Mouse (Mus musculus): ENCODE data around the gene Pitpnc1. TPM values are rescaled to one million over a fixed set of nuclear protein-coding genes. Genes with fewer than 3 reads are reported as not detected.

Gene Pitpnc1
- polyA plus RNA-seq, 1 experiment: 18.5 TPM

- no peaks in the 10 kb centered on the region for H3K27me3 ChIP-seq (replicated peaks; ENCODE audit: control insufficient read depth, insufficient read depth, low read length)
- 13% methylated on average over 2 of the region's 2 CpGs for WGBS
- DNase-seq: no peak
- no peak overlapping the region for H3K27ac ChIP-seq (ENCODE audit: insufficient read depth, low read depth, low read length)
- H3K4me1 ChIP-seq (ENCODE audit: control insufficient read depth, insufficient read depth, low read length): peaks cover 22% of the 10 kb centered on the region; the same call in 1 of the 2 replicates
- no peak for TF ChIP-seq POLR2A (IDR thresholded peaks at IDR 0.05; ENCODE audit: low read depth, low read length)
- no peak for TF ChIP-seq CTCF (conservative IDR thresholded peaks at IDR 0.05; ENCODE audit: insufficient read depth, insufficient read length, low read depth, low read length)
- no peaks in the 10 kb centered on the region for H3K36me3 ChIP-seq (ENCODE audit: control insufficient read depth, insufficient read depth, low read length)
- no peak overlapping the region for H3K4me3 ChIP-seq (ENCODE audit: insufficient read depth, low read depth, low read length)
Observed at GRCm38 (mm10) chr11:107340793-107341192, 129.7 kb downstream of the Pitpnc1 start.

DNA sequence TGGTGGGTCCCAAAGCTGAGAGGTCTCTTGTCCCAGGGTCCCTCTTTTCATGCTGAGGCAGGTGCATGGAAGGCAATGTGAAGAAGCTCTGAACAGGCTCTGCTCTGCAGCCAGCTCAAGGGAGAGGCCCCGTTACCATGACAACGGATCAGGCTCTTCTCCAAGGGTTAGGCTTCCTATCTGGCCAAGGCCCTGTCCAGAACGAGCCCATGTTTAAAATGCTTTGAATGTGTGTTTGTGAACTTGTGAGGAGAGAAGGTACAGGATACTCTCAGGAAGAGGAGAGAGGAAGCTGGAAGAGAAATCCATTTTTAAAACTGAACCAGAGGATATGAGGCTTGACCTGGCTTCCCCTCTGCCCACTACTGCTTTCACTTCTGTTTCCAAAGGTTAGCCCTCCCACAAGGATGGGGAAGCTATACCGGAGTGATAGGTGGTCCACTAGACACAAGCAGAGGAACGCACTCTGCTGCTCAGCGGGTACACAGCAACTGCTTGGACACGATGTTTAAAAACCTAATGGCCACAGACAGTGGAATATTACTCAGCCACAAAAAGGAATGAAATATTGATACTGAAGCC lies 131.2 kb downstream of the Pitpnc1 start:
- peaks cover 26% of the 10 kb centered on the region for H3K4me1 ChIP-seq (ENCODE audit: control insufficient read depth, insufficient read depth, low read length)
- TF ChIP-seq POLR2A (IDR thresholded peaks at IDR 0.05; ENCODE audit: low read depth, low read length) (no peak), CTCF (conservative IDR thresholded peaks at IDR 0.05; ENCODE audit: insufficient read depth, insufficient read length, low read depth, low read length) (no peak)
- 68% methylated on average over 7 of the region's 7 CpGs for WGBS
- no peak overlapping the region for H3K4me3 ChIP-seq (ENCODE audit: insufficient read depth, low read depth, low read length)
- DNase-seq: peak; percentile 75
- H3K27ac ChIP-seq (ENCODE audit: insufficient read depth, low read depth, low read length): 0 out of 2 replicates have a peak overlapping the region, but pooled peaks have one; percentile 55
- no peaks in the 10 kb centered on the region for H3K36me3 ChIP-seq (ENCODE audit: control insufficient read depth, insufficient read depth, low read length)
- no peaks in the 10 kb centered on the region for H3K27me3 ChIP-seq (replicated peaks; ENCODE audit: control insufficient read depth, insufficient read depth, low read length)

- H3K4me1 ChIP-seq (ENCODE audit: control insufficient read depth, insufficient read depth, low read length): peaks cover 28% of the 10 kb centered on the region
- WGBS: 47% methylated on average over 18 of the region's 18 CpGs
- H3K27me3 ChIP-seq (replicated peaks; ENCODE audit: control insufficient read depth, insufficient read depth, low read length): no peaks in the 10 kb centered on the region
- H3K36me3 ChIP-seq (ENCODE audit: control insufficient read depth, insufficient read depth, low read length): no peaks in the 10 kb centered on the region
- DNase-seq: peak; percentile 13
- TF ChIP-seq CTCF (conservative IDR thresholded peaks at IDR 0.05; ENCODE audit: insufficient read depth, insufficient read length, low read depth, low read length): no peak
- no peak for TF ChIP-seq POLR2A (IDR thresholded peaks at IDR 0.05; ENCODE audit: low read depth, low read length)
- peak overlapping the region; percentile 9 for H3K27ac ChIP-seq (ENCODE audit: insufficient read depth, low read depth, low read length)
- no peak overlapping the region for H3K4me3 ChIP-seq (ENCODE audit: insufficient read depth, low read depth, low read length)
Observed at GRCm38 (mm10) chr11:107337391-107338148, 132.9 kb downstream of the Pitpnc1 start.

GRCm38 (mm10) chr11:107335756-107336155 lies 134.7 kb downstream of the Pitpnc1 start:
- no peaks in the 10 kb centered on the region for H3K36me3 ChIP-seq (ENCODE audit: control insufficient read depth, insufficient read depth, low read length)
- peak; percentile 48 for DNase-seq
- H3K27ac ChIP-seq (ENCODE audit: insufficient read depth, low read depth, low read length): peak overlapping the region; percentile 99
- H3K4me3 ChIP-seq (ENCODE audit: insufficient read depth, low read depth, low read length): no peak overlapping the region; the same call in 1 of the 2 replicates
- TF ChIP-seq POLR2A (IDR thresholded peaks at IDR 0.05; ENCODE audit: low read depth, low read length) (no peak), CTCF (conservative IDR thresholded peaks at IDR 0.05; ENCODE audit: insufficient read depth, insufficient read length, low read depth, low read length) (no peak)
- H3K27me3 ChIP-seq (replicated peaks; ENCODE audit: control insufficient read depth, insufficient read depth, low read length): no peaks in the 10 kb centered on the region
- H3K4me1 ChIP-seq (ENCODE audit: control insufficient read depth, insufficient read depth, low read length): peaks cover 17% of the 10 kb centered on the region
- WGBS: 43% methylated on average over 11 of the region's 11 CpGs

GRCm38 (mm10) chr11:107334849-107335484 lies 135.5 kb downstream of the Pitpnc1 start:
- WGBS: 51% methylated on average over 15 of the region's 15 CpGs
- H3K27ac ChIP-seq (ENCODE audit: insufficient read depth, low read depth, low read length): peak overlapping the region; percentile 99
- no peaks in the 10 kb centered on the region for H3K36me3 ChIP-seq (ENCODE audit: control insufficient read depth, insufficient read depth, low read length)
- no peak for TF ChIP-seq POLR2A (IDR thresholded peaks at IDR 0.05; ENCODE audit: low read depth, low read length)
- TF ChIP-seq CTCF (conservative IDR thresholded peaks at IDR 0.05; ENCODE audit: insufficient read depth, insufficient read length, low read depth, low read length): no peak
- DNase-seq: peak; percentile 77
- H3K4me3 ChIP-seq (ENCODE audit: insufficient read depth, low read depth, low read length): no peak overlapping the region; the same call in 1 of the 2 replicates
- H3K27me3 ChIP-seq (replicated peaks; ENCODE audit: control insufficient read depth, insufficient read depth, low read length): no peaks in the 10 kb centered on the region
- peaks cover 17% of the 10 kb centered on the region for H3K4me1 ChIP-seq (ENCODE audit: control insufficient read depth, insufficient read depth, low read length)

GRCm38 (mm10) chr11:107332905-107333304 lies 137.6 kb downstream of the Pitpnc1 start:
- no peak overlapping the region for H3K27ac ChIP-seq (ENCODE audit: insufficient read depth, low read depth, low read length)
- H3K27me3 ChIP-seq (replicated peaks; ENCODE audit: control insufficient read depth, insufficient read depth, low read length): no peaks in the 10 kb centered on the region
- peak; percentile 20 for DNase-seq
- H3K4me3 ChIP-seq (ENCODE audit: insufficient read depth, low read depth, low read length): no peak overlapping the region
- H3K4me1 ChIP-seq (ENCODE audit: control insufficient read depth, insufficient read depth, low read length): peaks cover 13% of the 10 kb centered on the region
- no peaks in the 10 kb centered on the region for H3K36me3 ChIP-seq (ENCODE audit: control insufficient read depth, insufficient read depth, low read length)
- WGBS: 95% methylated on average over 3 of the region's 3 CpGs
- TF ChIP-seq CTCF (conservative IDR thresholded peaks at IDR 0.05; ENCODE audit: insufficient read depth, insufficient read length, low read depth, low read length) (peak; percentile 47), POLR2A (IDR thresholded peaks at IDR 0.05; ENCODE audit: low read depth, low read length) (no peak)

DNA sequence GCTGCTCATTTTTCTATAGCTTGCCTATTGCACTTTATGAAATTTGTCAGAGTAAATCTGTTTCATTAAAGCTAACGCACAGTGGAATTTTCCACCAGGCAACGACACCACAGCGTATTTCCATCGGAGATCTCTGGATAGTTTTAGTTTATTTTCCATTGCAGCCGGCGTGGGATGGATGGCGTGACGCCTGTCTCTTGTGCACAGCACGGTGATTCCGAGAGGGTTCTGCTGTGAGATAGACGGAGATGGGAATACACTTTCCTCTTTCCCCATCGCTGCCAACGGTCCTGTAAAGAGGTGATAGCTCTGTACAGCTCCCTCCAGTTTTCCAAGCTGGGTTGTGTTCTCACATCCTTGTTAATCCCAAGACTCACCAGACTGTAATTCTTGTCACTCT lies 138.2 kb downstream of the Pitpnc1 start:
- WGBS: 98% methylated on average over 13 of the region's 13 CpGs
- no peak for DNase-seq
- TF ChIP-seq POLR2A (IDR thresholded peaks at IDR 0.05; ENCODE audit: low read depth, low read length): no peak
- no peak for TF ChIP-seq CTCF (conservative IDR thresholded peaks at IDR 0.05; ENCODE audit: insufficient read depth, insufficient read length, low read depth, low read length)

More for the DNA sequence above, 138.2 kb downstream of the Pitpnc1 start:
- Histone ChIP-seq H3K27me3 (replicated peaks; ENCODE audit: control insufficient read depth, insufficient read depth, low read length) (no peaks in the 10 kb centered on the region), H3K27ac (ENCODE audit: insufficient read depth, low read depth, low read length) (no peak overlapping the region), H3K36me3 (ENCODE audit: control insufficient read depth, insufficient read depth, low read length) (no peaks in the 10 kb centered on the region), H3K4me3 (ENCODE audit: insufficient read depth, low read depth, low read length) (no peak overlapping the region), H3K4me1 (ENCODE audit: control insufficient read depth, insufficient read depth, low read length) (peaks cover 7% of the 10 kb centered on the region)
